Mouse (Mus musculus) adrenal gland, adult 10 weeks (tissue): Measurements from ENCODE around the gene Gsx1. TPM values are rescaled to one million over a fixed set of nuclear protein-coding genes. Genes with fewer than 3 reads are reported as not detected.

Experiments used
- polyA plus RNA-seq: library from polyadenylated mRNA; stranded (reverse); fragments of 350-450 nt; fragmentation: Illumina TruSeq; extraction: RNeasy Lipid Tissue Mini Kit (QIAGEN cat#74804); gene quantifications from one replicate; pipeline ENCODE4 v1.2.3, GENCODE M21; 2014; ENCODE audit warnings: low read depth, low replicate concordance

The Gsx1 gene
- not detected for polyA plus RNA-seq

DNA sequence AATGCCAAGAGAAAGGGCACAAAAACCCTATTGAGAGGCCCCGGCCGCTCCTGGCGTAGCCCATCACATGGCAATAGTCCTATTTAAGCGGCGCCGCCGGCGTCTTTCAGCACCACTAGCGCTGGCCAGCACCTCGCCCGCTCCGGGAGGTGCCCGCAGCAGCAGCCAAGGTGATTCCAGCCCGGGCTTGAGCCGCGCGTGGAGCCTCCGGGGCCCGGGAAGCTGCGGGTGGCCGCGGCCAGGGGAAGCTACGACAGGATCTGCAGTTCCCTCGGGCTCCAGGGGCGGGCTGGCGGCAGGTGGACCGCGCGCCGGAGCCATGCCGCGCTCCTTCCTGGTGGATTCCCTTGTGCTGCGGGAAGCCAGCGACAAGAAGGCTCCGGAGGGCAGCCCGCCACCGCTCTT lies at the start of gene Gsx1:
Gene Gsx1, plus strand, starts transcription at position 126 of the 405 bp plus-strand sequence.

Other genes starting within 250 kb of the Gsx1 start
- 23.6 TPM for gene Gtf3a, start 240.0 kb upstream of the Gsx1 start, polyA plus RNA-seq
- gene Mtif3, start 224.9 kb upstream of the Gsx1 start, polyA plus RNA-seq, result 31.9 TPM
- gene Lnx2, start 112.1 kb upstream of the Gsx1 start, polyA plus RNA-seq, result 17.3 TPM
- gene Polr1d, start 111.6 kb upstream of the Gsx1 start, polyA plus RNA-seq, result 97.0 TPM
- not detected for gene Pdx1, start 81.3 kb downstream of the Gsx1 start, polyA plus RNA-seq
- not detected for gene Cdx2, start 118.6 kb downstream of the Gsx1 start, polyA plus RNA-seq
- not detected for gene Urad, start 133.7 kb downstream of the Gsx1 start, polyA plus RNA-seq
- 0.17 TPM for gene Flt3, start 211.8 kb downstream of the Gsx1 start, polyA plus RNA-seq
- gene Pan3, start 241.5 kb downstream of the Gsx1 start, polyA plus RNA-seq, result 61.7 TPM